Mouse (Mus musculus) lung, adult 2 months (tissue): ENCODE results near the gene Slc13a2.

Experiments used
- CTCF ChIP-seq: fragments of 200-500 bp; IDR thresholded peaks from 2 replicates; pipeline ENCODE4 v1.5.1; 2011; ENCODE audit warnings: mild to moderate bottlenecking, low read length, control low read depth; ENCODE audit not compliant: insufficient read depth
- POLR2A ChIP-seq: fragments of 200-500 bp; IDR thresholded peaks from 2 replicates; pipeline ENCODE4 v1.6.1; 2011; ENCODE audit warnings: low read depth, mild to moderate bottlenecking, control low read depth, low read length, borderline replicate concordance; ENCODE audit errors: extremely low read depth

DNA sequence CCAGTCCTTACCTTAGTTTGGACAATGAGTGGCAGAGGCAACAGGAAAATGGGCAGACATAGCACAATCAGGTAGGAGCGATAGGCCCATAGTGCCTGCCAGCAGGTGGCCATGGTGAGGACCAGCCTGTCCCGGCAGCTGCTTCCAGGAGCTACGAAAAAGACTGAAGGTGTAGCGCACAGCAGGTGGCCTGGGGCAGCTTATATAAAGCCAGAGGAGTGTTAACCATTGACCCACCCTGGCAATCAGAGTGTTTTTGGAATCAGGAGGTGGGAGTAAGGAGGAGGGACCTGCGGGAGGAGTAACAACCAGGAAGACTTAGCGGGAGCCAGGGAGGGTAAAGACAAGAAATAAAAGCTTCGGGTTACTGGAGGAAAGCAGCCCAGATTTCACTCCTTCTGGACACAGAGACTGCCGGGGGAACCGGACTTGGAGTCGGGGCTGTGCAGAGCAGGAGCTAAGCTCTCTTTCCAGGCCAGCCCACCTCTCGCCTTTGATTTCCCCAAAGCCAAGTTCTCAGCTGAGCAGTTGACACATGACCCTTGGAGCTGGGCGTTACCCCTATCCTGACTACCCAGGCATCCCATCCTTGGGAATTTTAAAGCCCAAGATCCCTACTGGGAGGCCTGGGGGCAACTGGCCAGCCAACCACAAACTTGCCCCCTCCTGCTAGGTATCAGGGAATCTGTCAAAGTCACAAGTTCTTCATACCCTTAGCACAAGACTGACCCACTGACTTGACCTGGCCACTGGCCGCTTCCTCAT is at the start of gene Slc13a2:
- 0 out of 2 replicates have a peak, but pooled peaks have one; percentile 14 for TF ChIP-seq CTCF
- TF ChIP-seq POLR2A = no peak
